Mouse (Mus musculus) C2C12 (cell line): ENCODE measurements around the gene Rasgef1a.

Experiments used
- CEBPB ChIP-seq: IDR thresholded peaks from one replicate; pipeline ENCODE4 v1.6.1; 2011; ENCODE audit warnings: low read depth, mild to moderate bottlenecking, control low read depth, moderate library complexity
- CTCF ChIP-seq: IDR thresholded peaks from one replicate; pipeline ENCODE4 v1.5.1; 2011; ENCODE audit not compliant: control insufficient read depth, insufficient read depth, insufficient read length
- MAX ChIP-seq: IDR thresholded peaks from one replicate; pipeline ENCODE4 v1.6.1; 2011; ENCODE audit warnings: mild to moderate bottlenecking, control low read depth
- USF1 ChIP-seq: IDR thresholded peaks from one replicate; pipeline ENCODE4 v1.6.1; 2011; ENCODE audit warnings: low read depth, mild to moderate bottlenecking, control low read depth, moderate library complexity

DNA sequence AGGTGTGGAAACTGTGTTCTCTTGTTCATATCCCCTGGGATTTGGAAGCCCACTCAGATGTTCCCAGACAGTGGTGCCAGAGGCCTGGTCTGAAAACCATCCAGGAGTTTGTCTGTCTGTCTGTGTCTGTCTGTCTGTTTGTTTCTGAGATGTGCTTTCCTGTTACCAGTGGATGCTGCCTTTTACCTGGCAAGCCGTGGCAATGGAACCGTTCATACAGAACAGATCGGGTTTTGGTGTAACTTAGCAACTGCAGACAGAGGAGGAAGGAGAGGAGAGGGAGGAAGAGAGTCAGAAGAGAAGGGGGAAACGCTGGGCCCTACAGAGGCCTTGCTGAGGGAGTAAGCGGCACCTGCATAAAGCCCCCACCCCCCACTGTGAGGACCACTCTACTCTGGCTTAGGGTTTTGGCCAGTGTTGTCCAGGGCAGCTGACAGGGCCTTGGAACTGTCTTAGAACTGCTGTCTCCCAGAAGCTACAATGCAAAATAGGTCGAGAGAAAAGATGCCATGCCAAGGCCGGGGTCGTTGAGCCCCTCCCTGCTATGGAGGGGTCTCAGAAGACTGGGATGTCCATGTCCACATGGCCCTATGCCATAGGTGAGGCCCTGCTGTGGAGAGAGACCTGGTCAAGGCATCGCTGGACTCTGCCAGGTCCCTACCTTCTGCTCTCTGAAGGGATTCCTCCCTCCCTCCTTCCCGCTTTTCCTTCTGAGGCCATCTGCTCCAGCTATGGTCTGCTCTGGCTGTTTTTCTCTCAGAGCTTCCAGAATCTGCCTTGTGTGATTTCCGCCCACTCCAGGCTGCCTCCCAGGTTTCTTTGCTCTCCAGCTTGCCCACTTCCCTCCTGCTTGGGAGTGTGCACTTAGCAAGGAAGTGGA, 2.0 kb downstream of the Rasgef1a start:
- TF ChIP-seq CEBPB (no peak), CTCF (no peak), USF1 (no peak), MAX (no peak)
